ENCODE assay signal across 8 mouse cellular contexts in genomic region chr4:141537706-141538407, GRCm38 (mm10). TPM values are rescaled to one million over a fixed set of nuclear protein-coding genes. Genes with fewer than 3 reads are reported as not detected.
DNase-seq lines count a peak whose midpoint lies in the region; ATAC-seq and TF ChIP-seq lines count a peak whose summit lies in the region.

No protein-coding gene starts in this region.

- H3K27me3 ChIP-seq in limb, embryonic 12.5 days, result no peaks in the 10 kb centered on the region
- H3K27me3 ChIP-seq in midbrain, embryonic 15.5 days (replicated peaks), result no peaks in the 10 kb centered on the region

- peak overlapping the region; percentile 78 for H3K27ac ChIP-seq in embryonic fibroblast, embryonic 13.5 days (ENCODE audit: insufficient read depth, low read length)
- H3K27ac ChIP-seq in limb, embryonic 12.5 days, result peak overlapping the region; percentile 97
- H3K27ac ChIP-seq in midbrain, embryonic 15.5 days, result peak overlapping the region; percentile 95

- peak overlapping the region; percentile 65 for H3K4me3 ChIP-seq in embryonic fibroblast, embryonic 13.5 days (ENCODE audit: insufficient read depth, low read length)
- peak overlapping the region; percentile 97 for H3K4me3 ChIP-seq in limb, embryonic 12.5 days (replicated peaks)
- H3K4me3 ChIP-seq in midbrain, embryonic 15.5 days, result peak overlapping the region; percentile 86

- H3K36me3 ChIP-seq in limb, embryonic 12.5 days, result no peaks in the 10 kb centered on the region
- no peaks in the 10 kb centered on the region for H3K36me3 ChIP-seq in midbrain, embryonic 15.5 days (replicated peaks)

- no peak for TF ChIP-seq POLR2A in embryonic fibroblast, embryonic 13.5 days (IDR thresholded peaks at IDR 0.05; ENCODE audit: low read depth, low read length)

- no peaks in the 10 kb centered on the region for H3K9me3 ChIP-seq in limb, embryonic 12.5 days
- H3K9me3 ChIP-seq in midbrain, embryonic 15.5 days, result no peaks in the 10 kb centered on the region

- DNase-seq in layer of hippocampus, postnatal 10 days (ENCODE audit: low spot score in 2 of 2), result peak; percentile 46 to 62
- DNase-seq in layer of hippocampus, adult 8-10 months (ENCODE audit: low spot score in 2 of 2), result no peak
- peak; percentile 65 for DNase-seq in adrenal gland, postnatal 10 days
- DNase-seq in heart, postnatal 10 days, result peak; percentile 57 to 61
- peak; percentile 40 for DNase-seq in testis, postnatal 14 days (ENCODE audit: low spot score)

- ATAC-seq in limb, embryonic 12.5 days (ENCODE audit: insufficient number of reproducible peaks, insufficient read depth, low FRiP score, low TSS enrichment, low read depth), result no peak
- 0 out of 2 replicates have a peak, but pooled peaks have one; percentile 5 for ATAC-seq in midbrain, embryonic 15.5 days (replicated peaks)

- peaks cover 7% of the 10 kb centered on the region for H3K4me1 ChIP-seq in embryonic fibroblast, embryonic 13.5 days (ENCODE audit: control insufficient read depth, insufficient read depth, low read length)
- H3K4me1 ChIP-seq in limb, embryonic 12.5 days (replicated peaks), result peaks cover 23% of the 10 kb centered on the region
- peaks cover 35% of the 10 kb centered on the region for H3K4me1 ChIP-seq in midbrain, embryonic 15.5 days

- no peak for TF ChIP-seq CTCF in embryonic fibroblast, embryonic 13.5 days (IDR thresholded peaks at IDR 0.05; ENCODE audit: borderline replicate concordance, insufficient read depth, low read length)

- H3K9ac ChIP-seq in limb, embryonic 12.5 days (replicated peaks), result peak overlapping the region; percentile 97
- peak overlapping the region; percentile 89 for H3K9ac ChIP-seq in midbrain, embryonic 15.5 days

- peak overlapping the region; percentile 95 for H3K4me2 ChIP-seq in limb, embryonic 12.5 days
- H3K4me2 ChIP-seq in midbrain, embryonic 15.5 days, result peak overlapping the region; percentile 79

- intact Hi-C loops in heart, postnatal 10 days (cut with DNase I), result no loop called here

- under 1% methylated on average over 86 of the region's 101 CpGs for WGBS in limb, embryonic 12.5 days
- under 1% methylated on average over 99 of the region's 101 CpGs for WGBS in midbrain, embryonic 15.5 days

RNA-seq across cellular contexts. Expression of gene Spen, which starts 0.5 kb away (rescaled TPM):
- total RNA-seq in layer of hippocampus, postnatal 10 days (2021), result 10 to 100 TPM; 62.9 to 64.5 TPM
- total RNA-seq in layer of hippocampus, adult 8-10 months (2022), result 10 to 100 TPM; 59.2 to 67.9 (median 66.9) TPM
- total RNA-seq in adrenal gland, postnatal 10 days (2021), result 10 to 100 TPM; 36.6 to 55.2 TPM
- 20.7 and 21.2 TPM in 2 replicates for polyA plus RNA-seq in embryonic fibroblast, embryonic 13.5 days (2011; ENCODE audit: insufficient read length, low read depth, missing spikeins)
- 10 to 100 TPM; 32.1 to 34.2 TPM for total RNA-seq in heart, postnatal 10 days (2021)
- polyA plus RNA-seq in limb, embryonic 12.5 days (2016; fragmentation: Nextera tagmentation; extraction: Ambion mirVana), result 14.1 and 16.6 TPM in 2 replicates
- 19.4 and 20.0 TPM in 2 replicates for polyA plus RNA-seq in midbrain, embryonic 15.5 days (2015; fragmentation: Nextera tagmentation; extraction: Ambion mirVana)

Comparison
In these comparisons a context has a peak if more than half of its experiments do, and no peak if none do; other contexts are left out.
1. DNase-seq: peak in layer of hippocampus, postnatal 10 days (2 of 2), adrenal gland, postnatal 10 days (single experiment), heart, postnatal 10 days (2 of 2) and testis, postnatal 14 days (single experiment); none in layer of hippocampus, adult 8-10 months (0 of 2).
2. Peak in every context shown above with its lines, with median percentiles within 50 percentile points of each other: H3K27ac ChIP-seq and H3K4me3 ChIP-seq.